Comparison of ENCODE assay signal across 23 mouse cellular contexts in genomic region chr5:121157017-121157416, GRCm38 (mm10). TPM values are rescaled to one million over a fixed set of nuclear protein-coding genes. Genes with fewer than 3 reads are reported as not detected.
DNase-seq lines count a peak whose midpoint lies in the region; ATAC-seq and TF ChIP-seq lines count a peak whose summit lies in the region.
"Had no signal": no experiment of that assay in that cellular context is flagged by ENCODE, and none has a peak within 500 bp of the region (broad histone marks: within the 10 kb centered on the region; RNA-seq: fewer than 3 reads in every experiment).

No protein-coding gene starts in this region.

- ATAC-seq in hindbrain, postnatal 0 days = 0 out of 2 replicates have a peak, but pooled peaks have one; percentile 32
- no peak for ATAC-seq in hindbrain, embryonic 14.5 days (ENCODE audit: low FRiP score)
- ATAC-seq: forebrain, postnatal 0 days; midbrain, embryonic 13.5 days had no signal

- 11% methylated on average over 2 of the region's 2 CpGs for WGBS in cerebellum, adult 2 months
- WGBS in hindbrain, postnatal 0 days = 71% methylated on average over 2 of the region's 2 CpGs
- 81% methylated on average over 2 of the region's 2 CpGs for WGBS in hindbrain, embryonic 14.5 days

- peak overlapping the region; percentile 79 for H3K27ac ChIP-seq in cerebellum, adult 2 months (ENCODE audit: insufficient read depth, low read length)
- H3K27ac ChIP-seq in hindbrain, postnatal 0 days = no peak overlapping the region
- no peak overlapping the region for H3K27ac ChIP-seq in hindbrain, embryonic 14.5 days
- H3K27ac ChIP-seq: embryonic facial prominence, embryonic 10.5 days; forebrain, embryonic 10.5 days; hindbrain, embryonic 12.5 days; left cerebral cortex, adult 2 months; liver, embryonic 15.5 days; midbrain, embryonic 13.5 days had no signal

- peak in 1 of 2 experiments; percentile 37 for DNase-seq in cerebellum, adult 2 months
- DNase-seq in cerebellum, adult 18-20 months = no peak
- DNase-seq in hindbrain, postnatal 0 days (ENCODE audit: low spot score) = no peak
- no peak for DNase-seq in hindbrain, embryonic 14.5 days (ENCODE audit: low spot score)
- peak; percentile 38 for DNase-seq in 3134 (ENCODE audit: extremely low read depth, insufficient read length, low spot score)
- peak; percentile 70 for DNase-seq in Muller cell, postnatal 12 days (ENCODE audit: inconsistent ontology term)
- no peak for DNase-seq in thymus, postnatal 14 days
- no peak for DNase-seq in thymus, postnatal 4 days
- DNase-seq: adrenal gland, adult 8-10 months; B cell, adult 2 months; forebrain, postnatal 0 days; kidney, adult 2 months; kidney, postnatal 10 days; liver; right cerebral cortex, postnatal 25 days; thymus, postnatal 36 days had no signal

- no peak overlapping the region for H3K9ac ChIP-seq in hindbrain, postnatal 0 days (replicated peaks; ENCODE audit: low read length)
- H3K9ac ChIP-seq in hindbrain, embryonic 14.5 days = no peak overlapping the region
- H3K9ac ChIP-seq: forebrain, postnatal 0 days; hindbrain, embryonic 12.5 days; liver, embryonic 15.5 days; midbrain, embryonic 13.5 days had no signal

- TF ChIP-seq POLR2A in cerebellum, adult 2 months (IDR thresholded peaks at IDR 0.05; ENCODE audit: borderline replicate concordance, insufficient read depth, low read length) = no peak

- H3K27me3 ChIP-seq in cerebellum, adult 2 months (ENCODE audit: control insufficient read depth, insufficient read depth, low read length) = no peaks in the 10 kb centered on the region
- H3K27me3 ChIP-seq in hindbrain, postnatal 0 days (ENCODE audit: insufficient read depth, low read length) = no peaks in the 10 kb centered on the region
- no peaks in the 10 kb centered on the region for H3K27me3 ChIP-seq in hindbrain, embryonic 14.5 days (ENCODE audit: control insufficient read depth, insufficient read depth, low read length)
- H3K27me3 ChIP-seq: CH12.LX; hindbrain, embryonic 12.5 days; liver, embryonic 15.5 days; midbrain, embryonic 13.5 days had no signal

- no peak overlapping the region for H3K4me3 ChIP-seq in cerebellum, adult 2 months (replicated peaks; ENCODE audit: insufficient read depth, low read depth, low read length)
- H3K4me3 ChIP-seq in hindbrain, postnatal 0 days (ENCODE audit: low read length) = no peak overlapping the region
- H3K4me3 ChIP-seq in hindbrain, embryonic 14.5 days (replicated peaks; ENCODE audit: low read length) = no peak overlapping the region
- H3K4me3 ChIP-seq: embryonic facial prominence, embryonic 10.5 days; forebrain, embryonic 10.5 days; hindbrain, embryonic 12.5 days; left cerebral cortex, adult 2 months; liver, embryonic 15.5 days; midbrain, embryonic 13.5 days had no signal

- TF ChIP-seq CTCF in cerebellum, adult 2 months (IDR thresholded peaks at IDR 0.05; ENCODE audit: borderline replicate concordance, insufficient read depth, low read depth, low read length) = no peak
- no peak for TF ChIP-seq CTCF in hindbrain, postnatal 0 days (IDR thresholded peaks at IDR 0.05; ENCODE audit: low read depth)

- no peak overlapping the region for H3K4me2 ChIP-seq in hindbrain, postnatal 0 days (ENCODE audit: low read depth, low read length)
- no peak overlapping the region for H3K4me2 ChIP-seq in hindbrain, embryonic 14.5 days (replicated peaks)
- H3K4me2 ChIP-seq: hindbrain, embryonic 12.5 days; liver, embryonic 15.5 days; midbrain, embryonic 13.5 days had no signal

- H3K4me1 ChIP-seq in cerebellum, adult 2 months (ENCODE audit: control insufficient read depth, insufficient read depth, low read length) = peaks cover 36% of the 10 kb centered on the region
- no peaks in the 10 kb centered on the region for H3K4me1 ChIP-seq in hindbrain, postnatal 0 days (ENCODE audit: insufficient read depth, low read length)
- H3K4me1 ChIP-seq in hindbrain, embryonic 14.5 days (replicated peaks; ENCODE audit: control insufficient read depth, insufficient read depth, low read length) = no peaks in the 10 kb centered on the region
- H3K4me1 ChIP-seq: embryonic facial prominence, embryonic 10.5 days; forebrain, embryonic 10.5 days; hindbrain, embryonic 12.5 days; liver, embryonic 15.5 days; midbrain, embryonic 13.5 days had no signal

- H3K9me3 ChIP-seq in hindbrain, postnatal 0 days (ENCODE audit: low read length) = no peaks in the 10 kb centered on the region
- H3K9me3 ChIP-seq in hindbrain, embryonic 14.5 days (ENCODE audit: control insufficient read depth, low read length) = no peaks in the 10 kb centered on the region
- H3K9me3 ChIP-seq: embryonic facial prominence, embryonic 10.5 days; forebrain, embryonic 10.5 days; hindbrain, embryonic 12.5 days; liver, embryonic 15.5 days; midbrain, embryonic 13.5 days had no signal

- H3K36me3 ChIP-seq in hindbrain, postnatal 0 days (ENCODE audit: insufficient read depth, low read length) = peaks cover 24% of the 10 kb centered on the region
- peaks cover 71% of the 10 kb centered on the region for H3K36me3 ChIP-seq in hindbrain, embryonic 14.5 days (replicated peaks; ENCODE audit: control insufficient read depth, insufficient read depth)

RNA-seq across cellular contexts. Expression of gene Ptpn11, which starts 34.2 kb away (rescaled TPM):
- polyA plus RNA-seq in cerebellum, adult 2 months (2012; rRNA removed) = 89.0 and 91.8 TPM in 2 replicates
- total RNA-seq in hindbrain, postnatal 0 days (2014; rRNA removed) = 47.5 and 54.7 TPM in 2 replicates
- 27.9 and 28.4 TPM in 2 replicates for polyA plus RNA-seq in hindbrain, postnatal 0 days (2015; fragmentation: Nextera tagmentation; extraction: Ambion mirVana)
- 26.2 and 26.4 TPM in 2 replicates for polyA plus RNA-seq in hindbrain, embryonic 14.5 days (2014; fragmentation: Nextera tagmentation; extraction: Ambion mirVana)

RNA-seq across cellular contexts. Expression of gene Rpl6, which starts 47.3 kb away (rescaled TPM):
- 363 and 400 TPM in 2 replicates for polyA plus RNA-seq in cerebellum, adult 2 months (2012; rRNA removed)
- total RNA-seq in hindbrain, postnatal 0 days (2014; rRNA removed) = 343 and 354 TPM in 2 replicates
- polyA plus RNA-seq in hindbrain, postnatal 0 days (2015; fragmentation: Nextera tagmentation; extraction: Ambion mirVana) = 359 and 380 TPM in 2 replicates
- polyA plus RNA-seq in hindbrain, embryonic 14.5 days (2014; fragmentation: Nextera tagmentation; extraction: Ambion mirVana) = 377 and 422 TPM in 2 replicates

Comparison
In these comparisons a context has a peak if more than half of its experiments do, and no peak if none do; other contexts are left out.
1. DNase-seq: peak in 3134 (single experiment) and Muller cell, postnatal 12 days (single experiment); none in cerebellum, adult 18-20 months (0 of 2), hindbrain, postnatal 0 days (single experiment), hindbrain, embryonic 14.5 days (single experiment), thymus, postnatal 14 days (single experiment) and thymus, postnatal 4 days (single experiment).